Mouse (Mus musculus) heart, postnatal 0 days (tissue): ENCODE measurements around the gene Gfpt2.

Source experiments
- CTCF ChIP-seq: IDR thresholded peaks from 2 replicates; pipeline ENCODE4 v1.5.1; 2016; ENCODE audit warnings: antibody characterized with exemption, control low read depth, low read depth
- EP300 ChIP-seq: IDR thresholded peaks from 2 replicates; pipeline ENCODE4 v1.6.1; 2016; ENCODE audit warnings: antibody characterized with exemption, low read depth

DNA sequence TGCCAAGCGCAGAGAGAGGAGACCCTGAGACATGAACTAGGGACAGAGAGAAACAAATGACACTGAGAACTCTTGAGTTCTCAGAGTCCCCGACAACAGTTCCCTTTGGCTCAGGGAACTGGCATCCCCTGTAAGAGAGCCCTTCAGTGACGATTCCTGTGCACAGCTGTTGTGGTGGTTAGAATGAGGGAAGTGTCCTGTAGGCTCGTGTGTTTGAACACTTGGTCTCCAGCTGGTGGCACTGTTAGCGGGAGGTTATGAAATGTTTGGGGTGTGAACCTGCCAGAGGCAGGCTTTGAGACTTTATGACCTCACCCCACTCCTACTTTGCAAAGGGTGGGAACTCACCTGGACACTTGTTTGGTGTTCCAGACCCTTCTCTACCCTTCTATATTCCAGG, 21.7 kb upstream of the Gfpt2 start:
- TF ChIP-seq CTCF (no peak), EP300 (no peak)
